Mouse (Mus musculus) T-helper 2 cell (primary cell): Measurements from ENCODE around the gene Celf2.
"Not testable (repeated sequence)": the region's sequence is repeated elsewhere in the genome, so short reads cannot be mapped to it uniquely, and the experiment has no call there.

Experiments
- in situ Hi-C: fragments of 300-600 bp; cut with MboI, MseI; formaldehyde crosslinking; loops from one replicate; pipeline ENCODE4 v1.15.1; 2025; ENCODE audit warnings: high pct_unique_total_duplicates

Gene Celf2

DNA sequence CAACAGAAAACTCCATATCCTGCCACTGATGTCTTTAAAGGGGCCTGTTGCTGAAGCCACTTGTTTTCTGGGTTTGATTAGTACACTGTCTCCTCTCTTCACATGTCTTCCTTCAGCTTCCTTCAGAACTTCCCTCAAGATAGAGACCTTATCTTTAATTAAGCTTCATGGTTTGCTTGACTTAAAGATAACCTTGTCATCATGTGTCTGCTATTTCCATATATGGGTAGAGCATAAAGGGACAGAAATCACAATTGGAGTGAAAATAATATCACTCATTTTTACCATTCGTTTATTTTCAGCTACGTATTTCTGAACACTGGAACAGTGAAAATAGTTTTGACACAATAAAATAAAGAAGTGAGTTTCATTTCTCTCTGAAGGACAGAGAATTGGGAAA is 905.0 kb downstream of the Celf2 start:
- in situ Hi-C loops = no loop called here

DNA sequence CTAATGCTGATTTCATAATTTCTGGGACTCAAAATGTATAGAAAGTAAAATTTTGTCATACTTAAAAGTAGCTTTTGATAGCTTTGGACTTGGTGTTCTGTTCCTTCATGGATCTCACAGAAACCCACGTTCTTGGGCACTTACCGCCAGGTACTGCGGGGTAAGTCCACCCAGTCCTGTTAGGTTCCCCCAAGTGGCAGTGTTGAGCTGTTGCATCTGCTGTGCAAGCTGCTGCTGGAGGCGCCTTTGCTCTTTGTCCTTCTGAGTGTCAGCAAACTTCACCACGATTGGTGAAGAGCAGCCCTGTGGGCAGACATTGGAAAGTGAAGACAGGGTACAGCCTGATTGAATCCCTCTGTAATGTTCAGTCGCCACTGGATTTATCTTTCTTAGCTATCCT is 905.5 kb downstream of the Celf2 start:
- in situ Hi-C loops = no loop called here

DNA sequence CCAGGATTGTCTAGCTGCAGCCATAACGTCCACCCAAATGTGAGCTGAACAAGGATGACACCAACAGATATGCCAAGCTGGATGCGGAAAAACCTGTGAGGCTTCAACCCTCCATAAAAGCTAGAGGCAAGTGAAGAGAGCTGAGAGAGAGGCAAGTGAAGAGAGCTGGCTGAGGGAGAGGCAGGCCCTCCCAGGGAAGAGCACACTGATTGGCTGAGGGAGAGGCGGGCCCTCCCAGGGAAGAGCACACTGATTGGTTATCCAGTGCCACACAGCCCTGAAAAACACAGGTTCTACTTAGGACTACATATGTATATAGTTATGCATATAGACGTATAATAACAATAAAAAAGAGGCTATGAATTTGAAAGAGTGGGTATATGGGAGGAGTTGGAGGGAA is 907.2 kb downstream of the Celf2 start:
- in situ Hi-C loops = no loop called here

DNA sequence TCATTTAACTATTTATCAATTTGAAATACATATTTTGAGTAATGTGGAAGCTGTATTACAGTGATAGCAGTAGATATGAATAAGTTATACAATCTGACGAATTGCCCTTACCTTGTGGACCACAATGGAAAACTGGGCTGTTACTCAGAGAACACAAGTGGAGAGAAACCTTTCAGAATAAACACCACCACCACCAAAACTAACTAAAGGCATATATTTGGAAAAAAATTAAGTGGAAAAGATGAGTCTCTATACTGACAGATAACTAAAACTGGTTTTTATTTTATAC is 910.5 kb downstream of the Celf2 start:
- in situ Hi-C loops = loop anchor here (5.0 kb wide), 1 partner anchor 118 kb away; no protein-coding TSS in a partner anchor

DNA sequence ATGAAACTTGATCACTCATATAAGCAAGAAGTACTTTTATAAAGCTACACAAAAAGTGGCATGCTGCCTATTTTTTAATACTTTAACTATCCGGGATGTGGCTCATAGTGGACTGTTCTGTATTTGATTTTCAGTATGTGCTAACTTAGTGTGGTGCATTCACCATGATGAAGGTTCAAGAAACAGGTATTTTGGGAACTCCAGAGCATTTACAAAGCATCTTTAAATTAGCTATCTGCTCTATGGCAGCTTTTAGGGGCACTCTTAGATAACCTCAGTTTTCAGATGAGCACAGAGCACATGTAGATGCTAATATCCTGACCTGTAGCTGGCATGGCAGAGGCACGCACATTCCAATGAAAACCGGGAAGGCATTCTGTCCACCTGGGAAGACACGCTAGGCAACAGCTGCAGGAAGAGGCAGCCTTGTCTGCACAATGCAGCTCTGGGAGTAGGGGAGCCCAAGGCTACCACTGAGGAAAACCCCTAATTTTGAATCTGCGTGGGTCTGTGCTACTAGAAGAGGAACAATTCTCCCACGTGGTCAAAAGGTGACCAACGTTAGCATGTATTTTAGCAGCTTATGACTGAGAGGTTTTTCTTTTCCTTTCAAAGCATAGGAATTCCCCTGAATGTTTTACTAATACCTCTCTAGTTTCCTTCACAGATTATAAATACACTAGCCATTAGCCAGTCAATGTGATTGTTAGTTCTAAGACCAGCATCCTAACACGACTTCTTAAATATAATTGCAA is 911.1 kb downstream of the Celf2 start:
- in situ Hi-C loops = loop anchor here (5.0 kb wide), 1 partner anchor 119 kb away; no protein-coding TSS in a partner anchor

DNA sequence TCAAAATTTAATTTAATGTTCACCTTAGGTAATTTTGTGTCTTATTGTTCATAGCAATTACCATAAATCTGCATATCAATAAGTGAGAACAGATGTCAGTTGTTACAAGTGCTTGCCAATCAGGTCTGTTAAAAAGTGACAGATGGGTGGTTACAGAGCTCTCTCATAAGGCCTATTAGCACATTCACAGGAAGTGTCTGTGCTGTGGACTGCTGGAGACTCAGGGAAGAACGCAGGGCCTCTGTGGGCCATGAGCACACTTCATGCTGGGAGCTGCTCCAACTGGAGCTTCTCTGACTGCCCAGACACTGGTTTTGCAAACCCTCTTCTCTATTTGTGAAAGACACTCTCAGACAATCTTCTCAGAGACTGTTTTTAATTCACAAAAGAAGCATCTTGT is 914.6 kb downstream of the Celf2 start:
- in situ Hi-C loops = loop anchor here (5.0 kb wide), 1 partner anchor 123 kb away; no protein-coding TSS in a partner anchor

DNA sequence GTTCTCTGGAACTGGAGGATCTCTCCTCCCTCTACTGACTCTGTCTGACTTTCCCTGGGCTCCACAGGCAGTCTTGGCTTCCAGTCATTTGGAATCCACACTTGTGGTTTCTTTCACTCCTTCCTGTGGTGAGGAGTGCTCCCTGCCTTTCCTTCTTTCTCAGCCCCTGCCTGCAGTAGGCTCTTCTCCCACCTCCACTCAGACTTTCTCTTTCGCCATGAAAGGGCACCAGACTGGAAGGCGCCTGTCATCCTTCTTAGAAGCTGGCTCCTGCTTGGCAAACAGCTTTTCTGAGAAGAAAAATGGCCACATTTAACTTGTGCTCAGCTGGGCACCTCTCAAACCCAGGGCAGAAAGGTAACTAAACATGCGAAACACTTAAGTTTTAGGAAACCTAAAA is 915.2 kb downstream of the Celf2 start:
- in situ Hi-C loops = no loop called here

DNA sequence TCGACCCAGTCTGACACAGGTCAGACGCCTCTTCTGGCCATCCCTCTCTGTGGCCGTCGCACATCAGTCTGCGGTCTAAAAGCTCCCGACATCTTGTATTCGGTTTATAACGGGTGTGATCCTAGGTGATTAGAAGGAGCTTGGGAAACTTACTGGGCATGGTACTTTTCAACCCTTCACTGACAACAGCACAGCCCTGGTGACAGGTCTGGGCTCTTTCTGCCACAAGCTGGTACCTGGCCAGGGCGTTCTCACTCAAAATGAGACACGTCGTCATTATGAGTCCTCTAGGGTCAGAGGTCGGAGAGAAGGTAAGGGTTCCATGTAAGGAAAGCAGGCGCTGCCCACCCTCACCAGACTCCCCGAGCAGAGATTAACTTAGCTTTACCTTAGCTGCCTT is 915.6 kb downstream of the Celf2 start:
- in situ Hi-C loops = no loop called here

DNA sequence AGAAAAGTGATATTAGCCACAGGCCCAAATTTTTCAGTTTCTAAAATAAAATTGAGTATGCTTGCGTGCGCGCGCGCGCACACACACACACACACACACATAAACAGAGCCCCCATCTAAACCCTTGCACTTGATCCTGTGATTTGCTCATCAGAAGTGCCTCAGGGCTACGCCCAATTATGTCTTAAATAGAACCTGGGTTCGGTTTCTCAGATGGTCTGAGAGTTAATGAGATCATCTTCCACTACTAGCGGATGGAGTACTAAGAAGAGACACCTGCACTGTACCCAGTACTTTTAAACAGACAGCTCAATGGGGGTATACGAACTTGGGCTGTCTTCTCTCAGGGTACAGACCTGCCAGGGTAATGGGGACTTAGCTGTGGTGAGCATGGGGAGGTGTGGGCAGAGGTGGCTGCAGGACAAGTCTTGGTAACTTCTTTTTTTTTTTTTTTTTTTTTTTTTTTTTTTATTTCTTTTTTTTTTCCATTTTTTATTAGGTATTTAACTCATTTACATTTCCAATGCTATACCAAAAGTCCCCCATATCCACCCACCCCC is 923.2 kb downstream of the Celf2 start:
- in situ Hi-C loops = no loop called here

DNA sequence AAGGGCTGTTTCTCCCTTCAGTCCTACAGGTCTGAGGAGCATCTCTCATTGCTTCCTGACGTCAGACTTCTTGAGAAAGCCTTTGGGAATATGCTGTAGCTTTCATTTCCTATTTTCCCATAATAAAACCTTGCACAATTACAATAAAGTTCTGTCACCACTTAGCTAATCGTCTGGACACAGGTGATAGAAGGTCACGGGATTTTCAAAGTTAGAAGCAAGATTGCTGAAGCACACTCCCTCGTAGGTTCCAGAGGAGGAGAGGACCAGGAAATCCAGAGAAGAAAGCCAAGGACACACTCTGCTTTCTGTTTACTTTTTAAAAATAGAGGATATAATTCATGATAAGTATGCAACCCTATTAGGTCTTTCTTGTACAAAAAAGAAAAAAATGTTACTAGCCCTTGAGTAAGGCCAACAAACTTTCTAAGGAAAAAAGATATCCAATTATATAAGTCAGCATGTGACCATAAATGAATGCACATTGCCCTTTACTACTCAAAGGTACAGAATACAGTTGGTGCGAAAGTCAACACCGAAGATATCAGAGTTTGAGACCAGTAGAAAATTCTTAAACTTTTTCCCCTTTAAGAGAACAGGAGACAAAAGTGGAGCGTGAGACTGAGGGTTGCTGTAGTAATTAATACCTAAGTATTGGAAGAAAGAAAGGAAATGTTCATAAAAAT is 924.2 kb downstream of the Celf2 start:
- in situ Hi-C loops = no loop called here

DNA sequence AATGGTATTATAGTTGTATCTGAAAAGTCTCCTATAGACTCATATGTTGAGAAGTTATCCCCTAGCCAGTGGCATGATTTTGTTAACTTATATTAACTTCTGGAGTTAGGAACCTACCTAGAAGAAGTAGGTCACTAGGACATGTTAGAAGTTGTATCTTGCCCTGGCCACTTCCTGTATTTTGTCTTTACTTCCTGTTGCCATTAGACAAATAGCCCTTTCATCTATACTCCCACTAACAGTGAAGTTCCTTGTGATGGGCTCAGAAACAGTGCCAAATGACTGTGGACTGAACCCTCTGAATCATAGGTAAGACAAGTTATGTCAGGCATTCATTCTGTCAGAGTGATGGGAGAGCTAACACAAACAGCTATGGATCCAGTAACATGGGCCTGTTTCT is 926.7 kb downstream of the Celf2 start:
- in situ Hi-C loops = no loop called here

DNA sequence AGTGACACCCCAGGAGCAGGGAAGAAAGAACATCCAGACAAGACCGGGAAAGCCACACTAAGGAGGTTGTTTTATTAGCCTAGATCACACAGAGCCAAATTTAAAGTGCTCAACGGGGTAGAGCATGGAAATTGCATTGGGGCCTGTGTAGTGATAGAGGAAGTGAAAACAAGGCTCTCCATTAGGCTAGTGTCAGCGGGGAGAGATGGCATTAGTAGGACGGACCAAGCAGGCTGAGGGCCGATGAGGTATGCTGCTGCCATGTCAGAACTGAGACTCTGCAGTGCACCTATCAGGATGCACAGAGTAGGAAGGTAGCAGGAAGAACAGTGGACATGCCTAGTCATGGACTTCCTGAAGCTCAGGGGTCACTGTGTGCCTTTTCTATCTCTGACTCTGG is 929.3 kb downstream of the Celf2 start:
- in situ Hi-C loops = no loop called here

DNA sequence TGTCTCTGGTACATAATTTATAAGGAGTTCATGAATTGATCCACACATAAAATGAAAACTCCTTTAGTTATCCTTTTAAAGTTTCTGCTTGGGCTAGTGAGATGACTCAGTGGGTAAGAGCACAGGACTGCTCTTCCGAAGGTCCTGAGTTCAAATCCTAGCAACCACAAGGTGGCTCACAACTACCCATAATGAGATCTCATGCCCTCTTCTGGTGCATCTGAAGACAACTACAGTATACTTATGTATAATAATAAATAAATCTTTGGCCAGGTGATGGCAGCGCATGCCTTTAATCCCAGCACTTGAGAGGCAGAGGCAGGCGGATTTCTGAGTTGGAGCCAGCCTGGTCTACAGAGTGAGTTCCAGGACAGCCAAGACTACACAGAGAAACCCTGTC is 934.0 kb downstream of the Celf2 start:
- in situ Hi-C loops = not testable (repeated sequence)

DNA sequence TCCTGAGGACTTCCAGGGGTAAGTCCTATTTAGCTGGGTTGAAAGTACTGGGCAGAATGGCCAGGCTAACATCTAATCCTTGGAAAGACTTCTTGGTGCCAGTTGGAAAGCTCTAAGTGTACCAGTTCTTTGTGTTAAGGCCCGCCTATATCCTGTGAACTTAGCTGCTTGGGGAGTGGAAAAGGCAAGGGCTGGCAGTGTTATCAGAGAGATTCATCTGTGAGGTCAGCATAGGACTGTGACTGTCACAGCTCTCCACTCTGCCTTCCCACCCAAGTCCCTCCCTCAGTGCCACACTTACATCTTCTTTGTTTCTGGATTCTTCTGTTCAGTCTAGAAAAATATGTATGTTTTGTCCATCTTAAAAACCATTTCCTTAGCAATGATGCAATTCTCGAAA is 935.7 kb downstream of the Celf2 start:
- in situ Hi-C loops = no loop called here

DNA sequence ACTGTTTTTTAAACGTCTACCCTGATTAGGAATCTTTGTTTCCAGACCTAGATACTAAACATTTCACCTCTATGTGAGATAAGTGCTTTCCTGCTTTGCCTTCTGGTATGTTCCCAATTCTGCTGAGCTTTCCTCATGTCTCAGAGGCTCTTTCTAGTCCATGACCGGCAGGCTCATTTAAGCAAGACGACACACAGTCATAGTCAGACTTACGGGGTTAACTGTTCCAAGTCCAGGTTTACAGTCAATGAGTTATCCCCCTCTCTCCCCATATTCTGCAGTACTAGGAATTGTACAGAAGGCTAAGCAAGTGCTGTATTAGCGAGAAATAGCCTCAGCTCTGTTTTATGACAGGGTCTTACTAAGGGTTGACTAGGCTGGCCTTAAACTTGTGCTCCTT is 936.4 kb downstream of the Celf2 start:
- in situ Hi-C loops = no loop called here

DNA sequence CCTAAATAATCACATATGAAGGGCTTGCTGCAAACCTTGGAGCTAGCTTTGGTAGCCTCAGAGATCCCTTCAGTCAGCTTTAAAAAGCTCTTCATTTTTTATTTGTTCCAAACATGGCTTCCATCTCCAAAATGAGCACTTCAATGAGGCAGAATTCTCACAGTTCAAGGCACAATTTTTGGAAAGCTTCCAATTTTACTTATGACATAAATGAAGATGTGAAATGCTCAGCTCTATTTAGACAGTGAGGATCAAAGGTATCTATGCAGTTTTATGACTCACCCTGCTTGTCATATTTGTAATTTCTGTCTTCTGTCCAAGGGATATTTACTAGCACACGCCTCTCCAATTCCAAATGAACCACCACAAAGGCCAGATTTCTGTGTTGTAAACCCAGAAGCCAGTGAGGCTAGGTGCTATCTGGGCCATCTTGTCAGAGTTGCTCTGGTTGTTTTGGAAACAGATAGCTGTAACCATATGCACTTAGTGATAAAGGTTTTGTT is 940.3 kb downstream of the Celf2 start:
- in situ Hi-C loops = loop anchor here (5.0 kb wide), 1 partner anchor 357 kb away; the partner anchor contains the start of gene Echdc3

DNA sequence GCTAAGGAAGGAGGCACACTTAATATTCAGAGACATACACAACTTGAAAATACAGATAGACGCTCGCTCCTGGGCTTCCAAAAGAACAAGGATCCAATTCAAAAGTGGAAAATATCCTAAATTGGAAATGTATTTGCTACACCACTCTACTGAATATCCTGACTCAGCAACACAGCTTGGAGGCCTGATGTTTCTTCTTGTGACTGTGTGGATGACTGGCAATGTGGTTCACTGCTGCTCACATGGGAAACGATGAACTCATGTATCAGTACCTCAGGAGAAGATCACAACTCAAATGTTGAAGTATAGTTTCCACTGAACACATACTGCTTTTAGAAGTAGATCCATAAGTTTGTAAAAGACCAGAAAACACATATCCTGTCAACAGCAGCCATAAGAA is 944.2 kb downstream of the Celf2 start:
- in situ Hi-C loops = loop anchor here (5.0 kb wide), 1 partner anchor 353 kb away; the partner anchor contains the start of gene Echdc3

DNA sequence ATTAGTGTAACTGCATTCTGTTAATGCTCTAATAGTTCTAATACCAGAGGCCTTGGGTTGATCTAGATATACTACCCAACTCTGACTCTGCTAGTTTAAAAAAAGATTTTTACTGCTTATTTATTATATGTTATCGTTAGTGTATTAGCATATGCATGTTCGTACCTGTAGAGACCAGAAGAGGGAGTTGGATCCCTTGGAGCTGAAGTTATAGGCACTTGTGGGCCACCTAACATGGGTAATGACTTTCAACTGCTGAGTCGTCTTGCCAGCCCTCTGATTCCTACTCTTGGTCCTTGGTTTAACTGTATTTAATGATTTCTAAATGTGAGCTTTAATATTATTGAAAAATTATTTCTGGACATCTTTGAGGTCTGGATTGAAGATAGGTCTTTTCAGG is 948.0 kb downstream of the Celf2 start:
- in situ Hi-C loops = no loop called here

DNA sequence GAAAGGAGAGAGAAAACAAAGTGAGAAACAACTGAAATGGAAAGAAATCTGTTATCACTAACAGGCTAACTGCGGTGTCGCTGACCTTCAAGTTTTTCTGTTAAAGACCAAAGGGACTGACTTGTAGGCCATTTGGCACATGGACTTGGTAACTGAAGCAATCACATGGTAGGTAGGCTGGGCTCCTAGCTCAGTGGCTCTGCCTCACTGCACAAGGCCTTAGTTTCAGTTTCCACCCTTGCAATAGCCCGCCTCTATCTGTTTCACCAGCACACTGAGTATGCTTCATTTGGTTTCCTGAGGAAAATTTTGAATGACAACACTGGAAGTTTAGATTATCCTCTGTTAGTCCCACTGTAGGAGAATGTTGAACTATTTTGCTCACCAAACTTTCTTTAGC is 948.6 kb downstream of the Celf2 start:
- in situ Hi-C loops = no loop called here

DNA sequence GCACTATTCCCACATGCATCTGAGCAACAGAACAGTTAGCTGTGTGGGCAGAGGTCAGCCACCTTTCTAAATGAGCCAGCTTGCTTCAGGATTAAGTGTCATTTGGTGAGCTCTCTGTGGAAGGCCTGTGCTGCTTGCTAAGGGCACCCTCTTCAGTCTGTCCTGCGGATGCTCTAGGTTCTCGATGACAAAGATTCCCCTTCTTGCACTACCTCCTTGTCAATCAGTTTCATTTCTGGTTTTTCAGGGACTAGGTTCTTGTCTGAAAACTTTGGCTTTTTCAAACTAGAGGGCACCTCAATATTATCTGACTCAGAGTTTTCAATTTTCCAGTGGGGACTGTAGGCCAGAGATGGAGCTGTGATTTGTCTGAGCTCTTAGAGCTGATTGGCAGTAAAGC is 949.8 kb downstream of the Celf2 start:
- in situ Hi-C loops = no loop called here

DNA sequence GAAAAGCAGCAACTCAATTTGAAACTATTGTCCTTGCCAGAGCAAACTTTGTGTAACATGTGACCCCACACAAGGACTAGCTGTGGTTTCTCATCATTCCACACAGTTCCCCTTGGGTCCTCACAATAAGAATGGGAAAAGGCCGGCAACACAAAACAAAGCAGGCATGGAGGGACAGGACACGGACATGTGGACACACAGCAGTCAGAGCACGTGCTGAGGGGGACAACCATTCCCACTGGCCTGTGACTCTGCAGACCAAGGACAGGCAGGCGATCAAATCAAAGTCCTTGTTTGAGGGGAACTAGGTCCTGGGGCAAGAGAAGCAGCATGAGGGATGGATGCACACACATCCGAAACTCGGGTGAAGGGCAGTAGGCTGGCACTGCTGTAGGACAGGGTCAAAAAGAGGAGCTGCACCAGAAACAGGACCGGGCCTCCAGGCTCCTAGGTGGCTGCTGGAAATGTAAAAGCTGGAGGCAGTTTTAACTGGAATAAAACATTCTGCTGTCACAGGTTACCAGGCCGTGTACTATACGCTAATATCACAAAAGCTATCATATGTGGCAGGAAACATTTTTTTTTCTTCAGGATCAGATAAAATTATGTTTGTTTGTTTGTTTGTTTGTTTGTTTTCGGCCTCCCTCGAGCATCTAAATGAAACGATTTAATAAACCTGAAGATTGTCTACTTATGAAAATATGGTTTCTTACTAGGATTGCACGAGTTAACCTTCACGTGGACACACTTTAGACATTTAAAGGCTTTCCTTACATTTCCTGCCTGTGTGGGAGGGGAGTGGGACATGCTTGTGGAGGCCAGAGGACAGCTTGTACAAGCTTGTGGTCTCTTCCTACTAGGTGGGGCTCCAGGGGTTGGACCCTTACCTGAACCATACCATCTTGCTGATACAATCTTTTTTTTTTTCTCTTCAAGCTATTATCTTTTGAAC is 950.8 kb downstream of the Celf2 start:
- in situ Hi-C loops = no loop called here

DNA sequence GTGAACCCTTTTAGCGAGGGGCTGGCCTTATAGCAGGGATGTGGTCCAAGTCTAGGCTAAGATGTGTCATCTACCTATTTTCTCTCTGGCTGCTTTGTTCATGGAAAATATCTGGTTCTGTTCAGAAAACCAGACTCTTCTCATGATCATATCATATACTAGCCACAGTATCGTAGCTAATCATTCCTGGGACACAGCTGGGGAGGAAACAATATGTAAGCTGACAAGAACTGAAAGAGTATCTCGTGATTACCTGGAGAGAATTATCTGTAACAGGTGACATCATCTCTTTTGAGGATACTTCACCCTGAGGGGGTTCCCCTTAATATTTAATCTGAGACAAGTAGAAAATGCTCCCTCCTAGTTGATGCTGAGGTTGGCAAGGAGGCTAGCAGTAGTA is 951.6 kb downstream of the Celf2 start:
- in situ Hi-C loops = no loop called here
